Mouse (Mus musculus) mature B cell (primary cell): ENCODE results near the gene Ssh1.

Source experiments
- in situ Hi-C: fragments of 300-500 bp; cut with MboI; formaldehyde crosslinking; loops from 2 replicates; pipeline ENCODE4 v1.14.3; 2019

Gene Ssh1

GRCm38 (mm10) chr5:113993031-113993486, 635 bp downstream of the Ssh1 start:
- in situ Hi-C loops: no loop called here

- in situ Hi-C loops: no loop called here
Measured at GRCm38 (mm10) chr5:113992339-113992831, 1.3 kb downstream of the Ssh1 start.

- in situ Hi-C loops: no loop called here
Measured at GRCm38 (mm10) chr5:113991141-113991540, 2.6 kb downstream of the Ssh1 start.

GRCm38 (mm10) chr5:113990593-113990992, 3.1 kb downstream of the Ssh1 start:
- in situ Hi-C loops: no loop called here

- in situ Hi-C loops: no loop called here
Measured at GRCm38 (mm10) chr5:113989437-113990024, 4.2 kb downstream of the Ssh1 start.

- in situ Hi-C loops: no loop called here
Measured at GRCm38 (mm10) chr5:113986182-113986961, 7.3 kb downstream of the Ssh1 start.

- in situ Hi-C loops: no loop called here
Measured at GRCm38 (mm10) chr5:113985737-113986136, 8.0 kb downstream of the Ssh1 start.

GRCm38 (mm10) chr5:113984025-113984740, 9.5 kb downstream of the Ssh1 start:
- in situ Hi-C loops: no loop called here

GRCm38 (mm10) chr5:113983541-113983940, 10.2 kb downstream of the Ssh1 start:
- in situ Hi-C loops: no loop called here

- in situ Hi-C loops: no loop called here
Measured at GRCm38 (mm10) chr5:113981843-113982242, 11.9 kb downstream of the Ssh1 start.

GRCm38 (mm10) chr5:113981171-113981570, 12.5 kb downstream of the Ssh1 start:
- in situ Hi-C loops: no loop called here

GRCm38 (mm10) chr5:113980511-113980910, 13.2 kb downstream of the Ssh1 start:
- in situ Hi-C loops: no loop called here

GRCm38 (mm10) chr5:113977309-113977708, 16.4 kb downstream of the Ssh1 start:
- in situ Hi-C loops: no loop called here

GRCm38 (mm10) chr5:113976597-113976996, 17.1 kb downstream of the Ssh1 start:
- in situ Hi-C loops: no loop called here

GRCm38 (mm10) chr5:113975538-113976215, 18.0 kb downstream of the Ssh1 start:
- in situ Hi-C loops: no loop called here

- in situ Hi-C loops: no loop called here
Measured at GRCm38 (mm10) chr5:113974576-113974975, 19.1 kb downstream of the Ssh1 start.

GRCm38 (mm10) chr5:113973790-113974189, 19.9 kb downstream of the Ssh1 start:
- in situ Hi-C loops: no loop called here

- in situ Hi-C loops: no loop called here
Measured at GRCm38 (mm10) chr5:113972589-113973515, 20.8 kb downstream of the Ssh1 start.

GRCm38 (mm10) chr5:113971434-113971960, 22.2 kb downstream of the Ssh1 start:
- in situ Hi-C loops: no loop called here

- in situ Hi-C loops: loop anchor here (10.0 kb wide), 1 partner anchor 76 kb away; no protein-coding TSS in a partner anchor
Measured at GRCm38 (mm10) chr5:113968371-113968770, 25.3 kb downstream of the Ssh1 start.
